Mouse (Mus musculus): ENCODE measurements around the gene Btf3l4.

- no peak for TF ChIP-seq ZC3H11A (IDR thresholded peaks at IDR 0.05; ENCODE audit: borderline replicate concordance, low read depth, low read length)
- no peak for TF ChIP-seq ZNF384 (IDR thresholded peaks at IDR 0.05; ENCODE audit: low read depth, low read length)
- no peak for TF ChIP-seq MAFK (IDR thresholded peaks at IDR 0.05; ENCODE audit: insufficient read depth, low read depth, low read length)
- TF ChIP-seq CHD2 (IDR thresholded peaks at IDR 0.05; ENCODE audit: low read depth, low read length), result no peak
- no peak for TF ChIP-seq HCFC1 (IDR thresholded peaks at IDR 0.05; ENCODE audit: borderline replicate concordance, insufficient read depth, low read length)
Measured at GRCm38 (mm10) chr4:108845824-108846569, 12.6 kb upstream of the Btf3l4 start.
